Mouse (Mus musculus) liver, adult 2 months (tissue): Measurements from ENCODE around the gene Tango2. TPM values are rescaled to one million over a fixed set of nuclear protein-coding genes. Genes with fewer than 3 reads are reported as not detected.
A peak's percentile ranks its signal among the peaks of the same experiment; 100 is the strongest.

Experiments
- DNase-seq: peaks from one replicate; pipeline ENCODE4 v3.0.0-alpha.2; 2011; ENCODE audit warnings: low read depth, low spot score; ENCODE audit errors: extremely low read depth
- H3K27ac ChIP-seq: fragments of 200-500 bp; replicated peaks from 2 replicates; pipeline ENCODE4 v1.5.1; 2012; ENCODE audit warnings: low read depth, mild to moderate bottlenecking, control low read depth, inconsistent platforms, low read length; ENCODE audit not compliant: insufficient read depth
- H3K27me3 ChIP-seq: fragments of 200-500 bp; 2 replicates; pipeline ENCODE4 v1.6.1; 2012; ENCODE audit warnings: mild to moderate bottlenecking, moderate library complexity, low read length, inconsistent platforms; ENCODE audit not compliant: control insufficient read depth, insufficient read depth
- H3K36me3 ChIP-seq: fragments of 200-500 bp; 2 replicates; pipeline ENCODE4 v1.6.1; 2012; ENCODE audit warnings: low read length, inconsistent platforms; ENCODE audit not compliant: control insufficient read depth, insufficient read depth
- H3K4me1 ChIP-seq: fragments of 200-500 bp; 2 replicates; pipeline ENCODE4 v1.6.1; 2011; ENCODE audit warnings: low read length; ENCODE audit not compliant: control insufficient read depth, insufficient read depth
- H3K4me3 ChIP-seq: fragments of 200-500 bp; 2 replicates; pipeline ENCODE4 v1.5.1; 2011; ENCODE audit warnings: low read depth, mild to moderate bottlenecking, control low read depth, low read length, moderate library complexity; ENCODE audit not compliant: insufficient read depth
- H3K79me2 ChIP-seq: fragments of 200-500 bp; 2 replicates; pipeline ENCODE4 v1.6.1; 2012; ENCODE audit warnings: inconsistent platforms, mild to moderate bottlenecking, low read length, moderate library complexity; ENCODE audit not compliant: control insufficient read depth, insufficient read depth
- H3K9ac ChIP-seq: fragments of 200-500 bp; 2 replicates; pipeline ENCODE4 v1.6.1; 2012; ENCODE audit warnings: low read depth, mild to moderate bottlenecking, control low read depth, inconsistent platforms, low read length
- CTCF ChIP-seq: fragments of 200-500 bp; IDR thresholded peaks from 2 replicates; pipeline ENCODE4 v1.5.1; 2011; ENCODE audit warnings: low read depth, low read length, control low read depth
- POLR2A ChIP-seq: fragments of 200-500 bp; IDR thresholded peaks from 2 replicates; pipeline ENCODE4 v1.6.1; 2011; ENCODE audit warnings: low read length, control low read depth; ENCODE audit not compliant: insufficient read depth; ENCODE audit errors: extremely low read depth
- WGBS: fragments of 180-500 bp; shearing (Covaris S2); methylation state at CpG from one replicate; pipeline ENCODE4 v1.1.7; 2018; 5-methylcytosine and 5-hydroxymethylcytosine counted together
- polyA plus RNA-seq: library from polyadenylated mRNA; depleted of rRNA; stranded (reverse); fragments of >200 nt; gene quantifications from 2 replicates; pipeline ENCODE4 v1.2.3, GENCODE M21; 2012
- total RNA-seq: library from RNA; depleted of rRNA; stranded (reverse); fragments of >200 nt; gene quantifications from 2 replicates; pipeline ENCODE4 v1.2.3, GENCODE M21; 2014

Tango2 gene
- total and polyA plus RNA-seq, 2 experiments: 57.1 to 58.0 TPM

DNA sequence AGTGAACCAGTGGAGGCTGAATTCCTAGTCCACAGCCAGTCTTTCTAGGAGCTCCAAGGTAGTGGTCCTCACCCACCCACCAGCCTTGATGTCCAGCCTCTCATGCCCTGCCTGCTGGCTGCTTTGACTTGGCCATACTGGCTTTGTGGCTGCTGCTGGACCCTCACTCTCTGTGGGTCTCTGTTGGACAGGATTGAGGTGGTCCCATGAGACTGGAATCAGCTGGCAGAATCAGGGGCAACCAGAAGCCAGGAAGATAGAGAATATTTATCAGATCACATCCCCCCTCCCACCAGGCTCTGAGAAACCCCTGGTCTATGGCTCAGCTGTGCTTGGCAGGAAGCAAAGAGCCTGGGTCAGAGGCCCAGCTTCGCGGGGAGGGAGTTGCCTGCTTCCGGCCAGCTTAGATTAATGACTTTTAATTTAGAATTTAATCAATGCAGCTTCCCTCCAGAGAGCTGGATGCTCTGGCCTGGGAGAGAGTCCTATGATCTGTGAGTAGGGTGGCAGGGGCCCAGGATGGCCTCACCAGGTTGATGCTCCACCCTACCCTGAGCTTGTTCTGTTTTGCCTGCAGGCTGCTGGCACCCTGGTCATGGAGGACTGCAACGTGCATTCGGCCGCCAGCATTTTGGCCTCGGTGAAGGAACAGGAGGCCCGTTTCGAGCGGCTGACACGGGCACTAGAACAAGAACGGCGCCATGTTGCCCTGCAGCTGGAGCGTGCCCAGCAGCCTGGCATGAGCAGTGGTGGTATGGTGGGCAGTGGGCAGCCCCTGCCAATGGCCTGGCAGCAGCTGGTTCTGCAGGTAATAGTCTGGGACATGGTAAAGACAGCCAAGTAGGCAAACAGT, 40.9 kb upstream of the Tango2 start:
- 87% methylated on average over 14 of the region's 14 CpGs for WGBS
- TF ChIP-seq CTCF (no peak), POLR2A (no peak)
- H3K27me3 ChIP-seq: no peaks in the 10 kb centered on the region
- H3K9ac ChIP-seq: no peak overlapping the region
- H3K27ac ChIP-seq: peak overlapping the region; percentile 66
- DNase-seq: no peak
- H3K79me2 ChIP-seq: no peaks in the 10 kb centered on the region
- no peaks in the 10 kb centered on the region for H3K4me1 ChIP-seq
- no peaks in the 10 kb centered on the region for H3K36me3 ChIP-seq
- H3K4me3 ChIP-seq: peak overlapping the region; percentile 2; the same call in 1 of the 2 replicates

DNA sequence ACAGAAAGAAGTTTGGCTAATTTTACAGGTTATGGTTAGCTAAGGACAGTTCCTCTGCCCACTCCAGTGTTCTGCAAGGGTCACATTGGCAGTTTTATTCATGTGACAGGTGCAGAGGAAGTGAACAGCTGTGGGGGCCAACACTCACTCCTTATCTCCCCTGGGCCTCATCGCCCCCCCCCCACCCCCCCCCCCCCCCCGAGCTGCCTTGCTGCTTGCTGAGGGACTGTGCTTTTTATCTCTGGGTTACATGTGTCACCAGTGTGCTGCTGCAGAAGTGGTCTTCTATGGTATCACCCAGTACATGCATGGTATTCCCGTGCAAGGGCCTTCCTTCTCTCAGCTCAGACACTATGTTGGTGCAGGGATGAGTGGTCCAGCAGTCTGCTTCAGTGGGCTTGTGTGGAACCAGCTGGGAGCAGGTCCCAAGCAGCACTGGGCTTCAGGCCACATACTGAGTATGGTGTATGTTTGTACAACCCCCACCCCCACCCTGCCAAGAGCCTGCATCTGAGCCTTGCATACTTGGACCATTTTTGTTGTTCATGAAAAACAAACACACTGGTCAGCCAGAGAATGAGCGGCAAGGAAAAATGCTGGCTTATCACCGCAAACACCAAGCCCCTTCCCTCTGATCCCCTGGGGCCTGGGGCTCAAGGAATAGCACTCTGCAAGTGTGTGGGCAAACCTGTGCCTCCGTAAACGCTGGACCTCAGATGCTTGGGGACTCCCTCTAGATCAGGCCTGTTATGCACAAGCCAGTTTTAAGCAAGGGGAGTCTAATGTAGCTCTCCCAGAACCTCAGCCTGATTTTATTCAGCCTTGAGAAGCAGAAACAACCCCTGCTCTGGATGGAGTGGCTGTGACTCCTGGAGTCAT, 40.0 kb upstream of the Tango2 start:
- H3K9ac ChIP-seq: no peak overlapping the region
- H3K27ac ChIP-seq: peak overlapping the region; percentile 39
- peaks cover 2% of the 10 kb centered on the region; the same call in 1 of the 2 replicates for H3K4me1 ChIP-seq
- H3K4me3 ChIP-seq: no peak overlapping the region
- 45% methylated on average over 7 of the region's 7 CpGs for WGBS
- no peaks in the 10 kb centered on the region for H3K27me3 ChIP-seq
- H3K36me3 ChIP-seq: no peaks in the 10 kb centered on the region
- H3K79me2 ChIP-seq: no peaks in the 10 kb centered on the region
- TF ChIP-seq POLR2A (no peak), CTCF (no peak)
- DNase-seq: no peak

GRCm38 (mm10) chr16:18386972-18387371, 39.1 kb upstream of the Tango2 start:
- Histone ChIP-seq H3K27me3 (no peaks in the 10 kb centered on the region), H3K79me2 (no peaks in the 10 kb centered on the region), H3K4me1 (peaks cover 3% of the 10 kb centered on the region; the same call in 1 of the 2 replicates), H3K36me3 (no peaks in the 10 kb centered on the region), H3K4me3 (no peak overlapping the region), H3K27ac (peak overlapping the region; percentile 4; the same call in 1 of the 2 replicates), H3K9ac (no peak overlapping the region)
- 83% methylated on average over 3 of the region's 3 CpGs for WGBS
- TF ChIP-seq CTCF: no peak
- no peak for TF ChIP-seq POLR2A
- no peak for DNase-seq

GRCm38 (mm10) chr16:18386451-18386850, 38.5 kb upstream of the Tango2 start:
- H3K9ac ChIP-seq: no peak overlapping the region
- no peaks in the 10 kb centered on the region for H3K79me2 ChIP-seq
- DNase-seq: no peak
- H3K27ac ChIP-seq: 0 out of 2 replicates have a peak overlapping the region, but pooled peaks have one; percentile 21
- H3K36me3 ChIP-seq: no peaks in the 10 kb centered on the region
- TF ChIP-seq CTCF (no peak), POLR2A (no peak)
- H3K27me3 ChIP-seq: no peaks in the 10 kb centered on the region
- 50% methylated on average over 7 of the region's 7 CpGs for WGBS
- peaks cover 3% of the 10 kb centered on the region; the same call in 1 of the 2 replicates for H3K4me1 ChIP-seq
- H3K4me3 ChIP-seq: no peak overlapping the region

DNA sequence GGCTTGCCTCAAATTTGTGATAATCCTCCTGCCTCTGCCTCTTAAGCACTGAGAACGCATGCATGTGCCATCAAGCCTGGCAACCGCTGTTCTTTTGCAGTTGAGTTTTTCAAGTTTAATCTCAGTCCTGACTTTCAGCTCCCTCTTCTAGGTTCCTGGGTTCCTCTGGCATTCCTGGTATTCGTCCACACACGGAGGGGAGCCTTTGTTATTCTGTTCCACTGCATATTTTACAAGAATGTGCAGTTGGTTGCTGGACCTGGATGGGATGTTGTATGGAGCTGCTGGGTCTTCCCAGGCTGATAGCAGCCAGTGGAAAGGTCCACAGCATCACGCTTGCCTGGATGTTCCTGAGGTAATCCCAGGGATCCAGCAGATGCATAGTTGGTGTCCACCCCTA, 37.5 kb upstream of the Tango2 start:
- TF ChIP-seq POLR2A (no peak), CTCF (no peak)
- 92% methylated on average over 5 of the region's 5 CpGs for WGBS
- Histone ChIP-seq H3K36me3 (no peaks in the 10 kb centered on the region), H3K4me3 (no peak overlapping the region), H3K9ac (no peak overlapping the region), H3K27me3 (no peaks in the 10 kb centered on the region), H3K79me2 (peaks cover 2% of the 10 kb centered on the region; the same call in 1 of the 2 replicates), H3K4me1 (peaks cover 3% of the 10 kb centered on the region; the same call in 1 of the 2 replicates), H3K27ac (no peak overlapping the region)
- DNase-seq: no peak
